Mouse (Mus musculus): Measurements from ENCODE around the gene Mettl21a. TPM values are rescaled to one million over a fixed set of nuclear protein-coding genes. Genes with fewer than 3 reads are reported as not detected.

Gene Mettl21a
- polyA plus RNA-seq, 1 experiment from 2014 or later: 13.7 TPM

GRCm38 (mm10) chr1:64621116-64621515 is 4.1 kb upstream of the Mettl21a start:
- Histone ChIP-seq H3K9ac (ENCODE audit: low read length) (no peak overlapping the region), H3K27me3 (ENCODE audit: control insufficient read depth, insufficient read depth, low read length) (no peaks in the 10 kb centered on the region), H3K36me3 (ENCODE audit: control insufficient read depth, insufficient read depth, low read length) (no peaks in the 10 kb centered on the region), H3K27ac (replicated peaks in 1 of 2; ENCODE audit: control insufficient read depth in 1 of 2, insufficient read depth in 1 of 2, low read depth in 2 of 2, low read length in 2 of 2) (no peak overlapping the region), H3K9me3 (ENCODE audit: control insufficient read depth, low read length) (no peaks in the 10 kb centered on the region), H3K4me2 (ENCODE audit: low read length) (no peak overlapping the region), H3K4me3 (ENCODE audit: control insufficient read depth in 1 of 2, insufficient read depth in 1 of 2, low read depth in 1 of 2, low read length in 2 of 2) (no peak overlapping the region), H3K4me1 (ENCODE audit: control insufficient read depth in 2 of 2, insufficient read depth in 2 of 2, low read length in 2 of 2) (peaks cover 2 to 15% of the 10 kb centered on the region in 2 experiments)
- 74% methylated on average over 5 of the region's 5 CpGs for WGBS
- no peak for ATAC-seq (ENCODE audit: insufficient number of reproducible peaks, insufficient read depth, low FRiP score, low read depth)

GRCm38 (mm10) chr1:64618226-64618625 is 1.2 kb upstream of the Mettl21a start:
- H3K9ac ChIP-seq (ENCODE audit: low read length): peak overlapping the region; percentile 83
- H3K36me3 ChIP-seq (ENCODE audit: control insufficient read depth, insufficient read depth, low read length): peaks cover 17% of the 10 kb centered on the region
- peak overlapping the region in 1 of 2 experiments; percentile 98; a peak in 1 of 4 replicates for H3K27ac ChIP-seq (replicated peaks in 1 of 2; ENCODE audit: control insufficient read depth in 1 of 2, insufficient read depth in 1 of 2, low read depth in 2 of 2, low read length in 2 of 2)
- no peak for ATAC-seq (ENCODE audit: insufficient number of reproducible peaks, insufficient read depth, low FRiP score, low read depth)
- H3K4me3 ChIP-seq (ENCODE audit: control insufficient read depth in 1 of 2, insufficient read depth in 1 of 2, low read depth in 1 of 2, low read length in 2 of 2): peak overlapping the region in 1 of 2 experiments; percentile 57; a peak in 2 of 4 replicates
- H3K9me3 ChIP-seq (ENCODE audit: control insufficient read depth, low read length): no peaks in the 10 kb centered on the region
- H3K4me2 ChIP-seq (ENCODE audit: low read length): peak overlapping the region; percentile 88
- no peaks in the 10 kb centered on the region for H3K27me3 ChIP-seq (ENCODE audit: control insufficient read depth, insufficient read depth, low read length)
- 64% methylated on average over 3 of the region's 3 CpGs for WGBS
- H3K4me1 ChIP-seq (ENCODE audit: control insufficient read depth in 2 of 2, insufficient read depth in 2 of 2, low read length in 2 of 2): peaks cover 2 to 11% of the 10 kb centered on the region in 2 experiments

DNA sequence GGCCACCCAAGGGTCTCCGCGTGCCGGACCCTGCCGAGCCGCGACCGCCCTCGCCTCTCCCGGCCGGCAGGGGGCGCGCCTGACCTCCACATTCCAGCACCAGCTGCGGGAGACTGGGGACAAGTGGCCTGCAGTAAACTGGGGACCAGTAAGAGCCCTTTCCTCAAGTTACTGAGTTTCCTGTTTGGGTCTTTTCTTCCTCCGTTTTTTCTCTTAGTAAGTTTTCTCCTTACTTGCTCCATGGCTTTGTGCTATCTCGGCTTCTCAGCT is 608 bp upstream of the Mettl21a start:
- ATAC-seq (ENCODE audit: insufficient number of reproducible peaks, insufficient read depth, low FRiP score, low read depth): peak; percentile 87
- peak overlapping the region; percentile 83 for H3K9ac ChIP-seq (ENCODE audit: low read length)
- WGBS: 0% methylated on average over 14 of the region's 15 CpGs
- peak overlapping the region; percentile 94 to 98 for H3K27ac ChIP-seq (replicated peaks in 1 of 2; ENCODE audit: control insufficient read depth in 1 of 2, insufficient read depth in 1 of 2, low read depth in 2 of 2, low read length in 2 of 2)
- peaks cover 18% of the 10 kb centered on the region for H3K36me3 ChIP-seq (ENCODE audit: control insufficient read depth, insufficient read depth, low read length)
- H3K27me3 ChIP-seq (ENCODE audit: control insufficient read depth, insufficient read depth, low read length): no peaks in the 10 kb centered on the region
- peak overlapping the region; percentile 88 for H3K4me2 ChIP-seq (ENCODE audit: low read length)
- peak overlapping the region; percentile 57 to 76 for H3K4me3 ChIP-seq (ENCODE audit: control insufficient read depth in 1 of 2, insufficient read depth in 1 of 2, low read depth in 1 of 2, low read length in 2 of 2)
- peaks cover 2 to 11% of the 10 kb centered on the region in 2 experiments for H3K4me1 ChIP-seq (ENCODE audit: control insufficient read depth in 2 of 2, insufficient read depth in 2 of 2, low read length in 2 of 2)
- no peaks in the 10 kb centered on the region for H3K9me3 ChIP-seq (ENCODE audit: control insufficient read depth, low read length)

DNA sequence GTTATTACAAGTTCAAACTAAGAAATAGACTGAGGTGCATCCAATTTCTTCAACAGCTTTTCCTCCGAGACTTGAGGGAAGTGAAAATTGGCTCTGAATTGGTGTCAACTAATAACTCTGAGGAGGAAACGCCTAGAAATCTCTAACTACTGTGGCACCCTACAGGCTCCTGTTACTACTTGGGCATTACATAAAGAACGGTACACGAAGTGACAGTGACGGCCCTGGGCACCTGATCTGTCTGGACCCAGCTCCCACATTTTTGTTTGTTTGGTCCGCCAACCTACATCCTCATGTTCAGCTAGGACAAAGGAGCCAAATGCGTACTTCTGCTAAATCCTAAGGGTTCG is 536 bp downstream of the Mettl21a start:
- peak overlapping the region; percentile 57 to 76 for H3K4me3 ChIP-seq (ENCODE audit: control insufficient read depth in 1 of 2, insufficient read depth in 1 of 2, low read depth in 1 of 2, low read length in 2 of 2)
- peaks cover 2 to 11% of the 10 kb centered on the region in 2 experiments for H3K4me1 ChIP-seq (ENCODE audit: control insufficient read depth in 2 of 2, insufficient read depth in 2 of 2, low read length in 2 of 2)
- H3K4me2 ChIP-seq (ENCODE audit: low read length): peak overlapping the region; percentile 88
- peak overlapping the region; percentile 83 for H3K9ac ChIP-seq (ENCODE audit: low read length)
- no peak for ATAC-seq (ENCODE audit: insufficient number of reproducible peaks, insufficient read depth, low FRiP score, low read depth)
- 5% methylated on average over 8 of the region's 8 CpGs for WGBS
- no peaks in the 10 kb centered on the region for H3K9me3 ChIP-seq (ENCODE audit: control insufficient read depth, low read length)
- no peaks in the 10 kb centered on the region for H3K27me3 ChIP-seq (ENCODE audit: control insufficient read depth, insufficient read depth, low read length)
- H3K36me3 ChIP-seq (ENCODE audit: control insufficient read depth, insufficient read depth, low read length): peaks cover 21% of the 10 kb centered on the region
- H3K27ac ChIP-seq (replicated peaks in 1 of 2; ENCODE audit: control insufficient read depth in 1 of 2, insufficient read depth in 1 of 2, low read depth in 2 of 2, low read length in 2 of 2): peak overlapping the region; percentile 73 to 98

DNA sequence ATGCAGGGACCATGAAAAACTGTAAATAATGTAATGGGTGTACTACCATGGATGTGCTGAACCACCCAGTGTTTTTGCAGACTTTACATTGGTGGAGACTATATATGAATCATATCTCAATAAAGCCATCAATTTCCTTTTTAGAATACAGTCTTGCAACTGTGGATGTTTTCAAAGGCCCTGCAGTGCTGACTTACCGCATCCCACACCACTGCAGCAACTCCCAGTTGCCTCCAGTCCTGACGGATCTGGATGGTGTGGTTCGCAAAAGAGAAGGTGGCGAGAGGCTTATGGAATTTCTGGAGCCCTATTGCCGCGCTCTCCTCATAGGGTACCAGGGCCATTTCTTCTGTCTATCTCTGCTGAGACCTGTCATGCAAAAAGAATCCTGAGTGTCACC is 966 bp downstream of the Mettl21a start:
- Histone ChIP-seq H3K27me3 (ENCODE audit: control insufficient read depth, insufficient read depth, low read length) (no peaks in the 10 kb centered on the region), H3K9me3 (ENCODE audit: control insufficient read depth, low read length) (no peaks in the 10 kb centered on the region), H3K4me1 (ENCODE audit: control insufficient read depth in 2 of 2, insufficient read depth in 2 of 2, low read length in 2 of 2) (peaks cover 2 to 11% of the 10 kb centered on the region in 2 experiments), H3K36me3 (ENCODE audit: control insufficient read depth, insufficient read depth, low read length) (peaks cover 21% of the 10 kb centered on the region), H3K4me3 (ENCODE audit: control insufficient read depth in 1 of 2, insufficient read depth in 1 of 2, low read depth in 1 of 2, low read length in 2 of 2) (peak overlapping the region; percentile 57 to 76; a peak in 3 of 4 replicates), H3K27ac (replicated peaks in 1 of 2; ENCODE audit: control insufficient read depth in 1 of 2, insufficient read depth in 1 of 2, low read depth in 2 of 2, low read length in 2 of 2) (no peak overlapping the region), H3K4me2 (ENCODE audit: low read length) (peak overlapping the region; percentile 88), H3K9ac (ENCODE audit: low read length) (peak overlapping the region; percentile 83)
- no peak for ATAC-seq (ENCODE audit: insufficient number of reproducible peaks, insufficient read depth, low FRiP score, low read depth)
- 50% methylated on average over 6 of the region's 6 CpGs for WGBS

DNA sequence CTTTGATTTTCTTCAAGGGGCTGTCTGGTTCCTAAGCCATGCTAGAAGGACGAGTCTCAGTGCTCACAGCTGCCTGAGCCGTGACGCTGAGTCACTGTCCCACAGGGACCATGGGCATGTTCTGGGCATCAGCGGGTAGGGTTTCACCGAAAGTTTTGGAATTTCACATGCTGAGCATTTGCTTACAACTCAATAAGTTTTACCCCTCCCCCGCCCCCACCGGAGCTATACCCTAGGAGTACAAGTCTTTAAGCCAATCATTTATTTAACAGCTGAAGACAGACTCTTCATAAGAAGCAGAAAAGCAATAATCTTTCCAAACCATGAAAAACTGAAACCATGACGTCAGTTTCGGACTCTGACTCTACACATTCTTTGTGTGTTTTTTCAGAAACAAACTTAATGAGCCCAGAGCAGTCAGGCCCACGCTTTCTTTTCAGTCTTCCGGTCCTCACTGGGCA is 1.5 kb downstream of the Mettl21a start:
- Histone ChIP-seq H3K4me1 (ENCODE audit: control insufficient read depth in 2 of 2, insufficient read depth in 2 of 2, low read length in 2 of 2) (peaks cover 2 to 11% of the 10 kb centered on the region in 2 experiments), H3K9me3 (ENCODE audit: control insufficient read depth, low read length) (no peaks in the 10 kb centered on the region), H3K4me3 (ENCODE audit: control insufficient read depth in 1 of 2, insufficient read depth in 1 of 2, low read depth in 1 of 2, low read length in 2 of 2) (no peak overlapping the region), H3K27ac (replicated peaks in 1 of 2; ENCODE audit: control insufficient read depth in 1 of 2, insufficient read depth in 1 of 2, low read depth in 2 of 2, low read length in 2 of 2) (peak overlapping the region in 1 of 2 experiments; percentile 10; a peak in 1 of 4 replicates), H3K27me3 (ENCODE audit: control insufficient read depth, insufficient read depth, low read length) (no peaks in the 10 kb centered on the region), H3K9ac (ENCODE audit: low read length) (no peak overlapping the region), H3K4me2 (ENCODE audit: low read length) (peak overlapping the region; percentile 88), H3K36me3 (ENCODE audit: control insufficient read depth, insufficient read depth, low read length) (peaks cover 21% of the 10 kb centered on the region)
- WGBS: 85% methylated on average over 11 of the region's 11 CpGs
- no peak for ATAC-seq (ENCODE audit: insufficient number of reproducible peaks, insufficient read depth, low FRiP score, low read depth)

DNA sequence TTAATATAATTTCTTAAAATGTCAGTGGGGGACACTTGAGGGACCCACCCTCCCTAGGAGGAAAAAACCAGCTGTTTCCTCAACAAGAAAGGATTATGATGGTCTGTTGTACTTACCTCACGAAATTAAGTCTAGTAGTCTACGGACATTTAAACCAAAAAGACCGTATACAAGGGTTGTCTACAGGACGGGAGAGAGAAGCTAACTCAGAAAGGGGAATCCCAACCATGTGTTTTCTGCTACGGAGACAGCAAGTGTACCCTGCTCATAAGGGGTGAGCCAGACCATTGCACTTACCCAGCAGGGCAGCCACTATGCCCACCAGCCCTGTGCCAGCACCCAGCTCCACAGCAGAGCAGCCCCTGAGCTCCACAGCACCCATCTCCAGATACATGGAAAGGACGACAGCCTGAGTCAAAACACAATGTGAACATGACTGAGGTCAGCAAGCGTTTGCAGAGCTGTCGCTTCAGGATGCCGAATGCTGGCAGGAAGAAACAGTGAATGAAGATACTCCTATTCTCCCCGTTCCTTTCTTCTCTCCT is 2.2 kb downstream of the Mettl21a start:
- Histone ChIP-seq H3K27ac (replicated peaks in 1 of 2; ENCODE audit: control insufficient read depth in 1 of 2, insufficient read depth in 1 of 2, low read depth in 2 of 2, low read length in 2 of 2) (peak overlapping the region in 1 of 2 experiments; percentile 10; a peak in 1 of 4 replicates), H3K4me2 (ENCODE audit: low read length) (peak overlapping the region; percentile 88; the same call in 1 of the 2 replicates), H3K36me3 (ENCODE audit: control insufficient read depth, insufficient read depth, low read length) (peaks cover 26% of the 10 kb centered on the region), H3K9me3 (ENCODE audit: control insufficient read depth, low read length) (no peaks in the 10 kb centered on the region), H3K27me3 (ENCODE audit: control insufficient read depth, insufficient read depth, low read length) (no peaks in the 10 kb centered on the region), H3K4me3 (ENCODE audit: control insufficient read depth in 1 of 2, insufficient read depth in 1 of 2, low read depth in 1 of 2, low read length in 2 of 2) (no peak overlapping the region), H3K4me1 (ENCODE audit: control insufficient read depth in 2 of 2, insufficient read depth in 2 of 2, low read length in 2 of 2) (peaks cover 5 to 11% of the 10 kb centered on the region in 2 experiments), H3K9ac (ENCODE audit: low read length) (no peak overlapping the region)
- ATAC-seq (ENCODE audit: insufficient number of reproducible peaks, insufficient read depth, low FRiP score, low read depth): no peak
- WGBS: 82% methylated on average over 10 of the region's 10 CpGs

- no peak for ATAC-seq (ENCODE audit: insufficient number of reproducible peaks, insufficient read depth, low FRiP score, low read depth)
- H3K4me2 ChIP-seq (ENCODE audit: low read length): no peak overlapping the region
- H3K4me1 ChIP-seq (ENCODE audit: control insufficient read depth in 2 of 2, insufficient read depth in 2 of 2, low read length in 2 of 2): peaks cover 5 to 11% of the 10 kb centered on the region in 2 experiments
- H3K27ac ChIP-seq (replicated peaks in 1 of 2; ENCODE audit: control insufficient read depth in 1 of 2, insufficient read depth in 1 of 2, low read depth in 2 of 2, low read length in 2 of 2): no peak overlapping the region
- no peaks in the 10 kb centered on the region for H3K27me3 ChIP-seq (ENCODE audit: control insufficient read depth, insufficient read depth, low read length)
- H3K36me3 ChIP-seq (ENCODE audit: control insufficient read depth, insufficient read depth, low read length): peaks cover 32% of the 10 kb centered on the region
- WGBS: 86% methylated on average over 9 of the region's 9 CpGs
- no peak overlapping the region for H3K9ac ChIP-seq (ENCODE audit: low read length)
- no peaks in the 10 kb centered on the region for H3K9me3 ChIP-seq (ENCODE audit: control insufficient read depth, low read length)
- no peak overlapping the region for H3K4me3 ChIP-seq (ENCODE audit: control insufficient read depth in 1 of 2, insufficient read depth in 1 of 2, low read depth in 1 of 2, low read length in 2 of 2)
Observed at GRCm38 (mm10) chr1:64614311-64614710, 2.7 kb downstream of the Mettl21a start.

Data from heart, embryonic 14.5 days (tissue).